Mouse (Mus musculus) layer of hippocampus, adult 11-12 months (tissue): ENCODE measurements at regions not wholly inside any gene's neighbourhood (a gene's known extent, or its start where the extent isn't known, plus 50 kb on each side); places are given as distances from the start of the nearest gene placed in this dataset.
A peak's percentile ranks its signal among the peaks of the same experiment; 100 is the strongest.
"Not testable (repeated sequence)": the region's sequence is repeated elsewhere in the genome, so short reads cannot be mapped to it uniquely, and the experiment has no call there.

Source experiments
- DNase-seq: peaks from one replicate; pipeline ENCODE4 v3.0.0; 2022; ENCODE audit warnings: low spot score

- no peak for DNase-seq
Observed at GRCm38 (mm10) chr2:79022954-79023353, 155.0 kb downstream of the Ube2e3 start.

GRCm38 (mm10) chr2:79025678-79026077 is 157.8 kb downstream of the Ube2e3 start:
- DNase-seq = no peak

GRCm38 (mm10) chr2:79030990-79031389 is 163.1 kb downstream of the Ube2e3 start:
- DNase-seq = no peak

- DNase-seq = no peak
Observed at GRCm38 (mm10) chr2:79036296-79036695, 168.4 kb downstream of the Ube2e3 start.

DNA sequence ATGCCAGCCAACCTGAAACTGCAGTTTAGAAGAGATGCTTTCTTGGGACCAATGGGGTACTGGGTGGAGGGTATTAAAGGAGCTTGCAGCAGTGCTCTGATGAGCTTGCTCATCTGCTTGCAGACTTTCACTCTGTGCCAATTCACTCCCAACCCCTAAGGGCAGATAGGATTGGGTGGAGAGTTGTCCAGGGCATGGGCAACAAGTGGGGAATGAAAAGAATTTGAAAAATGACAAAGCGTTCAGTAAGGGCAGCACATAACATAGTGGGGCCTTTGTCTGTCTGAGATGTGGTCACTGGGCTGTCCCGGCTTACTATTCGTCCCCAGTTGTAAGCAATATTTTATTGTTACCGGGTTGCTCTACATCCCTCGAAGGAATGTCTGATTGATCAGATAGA is 170.7 kb downstream of the Ube2e3 start:
- DNase-seq = no peak

GRCm38 (mm10) chr2:79044804-79045203 is 176.9 kb downstream of the Ube2e3 start:
- not testable (repeated sequence) for DNase-seq

DNA sequence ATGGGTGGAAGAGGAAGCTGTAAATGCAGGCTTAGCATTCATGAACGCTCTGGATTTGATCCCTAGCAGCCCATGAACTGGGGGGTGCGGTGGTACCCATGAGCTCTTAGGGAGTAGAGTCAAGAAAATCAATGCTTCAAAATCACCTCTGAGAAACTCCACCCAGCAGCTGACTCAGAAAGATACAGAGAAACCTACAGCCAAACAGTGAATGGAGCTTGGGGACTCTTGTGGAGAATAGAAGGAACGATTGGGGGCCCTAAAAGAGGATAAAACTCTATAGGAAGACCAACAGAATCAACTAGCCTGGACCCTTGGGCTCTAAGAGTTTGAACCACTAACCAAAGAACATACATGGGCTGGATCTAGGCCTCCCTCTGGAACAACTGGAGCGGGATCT is 177.6 kb downstream of the Ube2e3 start:
- DNase-seq = no peak

GRCm38 (mm10) chr2:79048020-79048419 is 180.1 kb downstream of the Ube2e3 start:
- peak; percentile 20 for DNase-seq

- no peak for DNase-seq
Observed at GRCm38 (mm10) chr2:79048777-79049537, 181.0 kb downstream of the Ube2e3 start.

DNA sequence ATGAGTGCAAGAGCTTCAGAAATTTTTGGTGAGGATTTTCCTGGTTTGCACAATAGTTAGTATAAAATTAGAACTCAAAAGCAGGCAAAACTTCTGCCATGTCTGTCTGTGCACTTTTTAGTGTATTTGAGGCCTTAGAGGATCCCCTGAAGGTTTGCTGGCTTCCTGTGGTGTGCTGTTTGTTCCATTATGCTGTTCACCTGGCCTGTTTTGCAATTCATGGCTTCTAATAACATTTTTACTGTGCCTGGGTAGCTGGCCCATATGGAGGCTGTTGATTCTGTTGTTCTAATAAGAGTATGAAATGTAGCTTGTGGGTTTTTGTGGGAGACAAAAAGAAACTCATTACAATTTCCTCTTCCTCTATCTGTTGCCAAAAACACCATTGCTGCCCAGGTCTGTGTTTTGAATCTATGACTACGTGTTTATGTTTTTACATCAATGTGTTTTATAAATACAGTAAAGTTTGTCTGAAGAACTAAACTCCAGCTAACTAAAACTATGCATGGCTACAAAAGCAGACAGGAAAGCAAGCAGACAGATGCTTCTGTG is 182.6 kb downstream of the Ube2e3 start:
- DNase-seq = no peak

DNA sequence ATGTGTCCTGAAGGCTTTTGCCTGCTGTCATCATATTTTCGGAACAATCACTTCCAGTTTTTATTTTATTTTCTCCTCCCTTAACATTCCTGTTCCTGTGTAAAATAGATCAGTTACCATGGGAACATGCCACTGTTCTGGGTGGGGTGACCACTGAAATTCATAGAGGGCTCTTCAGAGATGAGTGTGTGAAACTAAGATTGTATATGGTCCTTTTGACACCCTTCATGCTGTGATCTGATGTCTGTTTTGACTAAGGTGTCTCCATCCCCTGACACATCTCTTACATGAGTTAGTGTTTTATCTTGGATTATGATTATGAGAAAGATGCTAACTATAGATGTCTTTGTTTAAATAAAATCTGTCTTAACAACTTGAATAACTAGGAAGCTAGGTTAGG is 184.3 kb downstream of the Ube2e3 start:
- DNase-seq = no peak

- DNase-seq = no peak
Observed at GRCm38 (mm10) chr2:79056138-79056537, 188.2 kb downstream of the Ube2e3 start.

GRCm38 (mm10) chr2:79059115-79059943 is 191.4 kb downstream of the Ube2e3 start:
- no peak for DNase-seq

DNA sequence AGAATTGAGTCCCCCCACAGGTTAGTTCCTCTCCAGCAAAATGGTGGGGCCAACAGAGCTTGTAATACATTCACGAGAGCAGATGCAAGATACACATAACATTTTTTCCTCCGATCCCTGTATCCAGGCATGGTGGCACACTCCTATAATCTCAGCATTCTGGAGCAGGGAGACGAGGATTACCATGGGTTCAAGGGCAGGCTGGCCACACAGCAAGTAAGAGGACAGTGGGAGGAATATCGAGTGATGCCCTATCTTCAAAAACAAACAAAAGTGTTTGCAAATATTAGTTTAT is 192.0 kb downstream of the Ube2e3 start:
- no peak for DNase-seq

GRCm38 (mm10) chr2:79060320-79060719 is 192.4 kb downstream of the Ube2e3 start:
- no peak for DNase-seq

GRCm38 (mm10) chr2:79061645-79062044 is 193.6 kb upstream of the Itga4 start:
- peak; percentile 22 for DNase-seq

- no peak for DNase-seq
Observed at GRCm38 (mm10) chr2:79062196-79062636, 193.0 kb upstream of the Itga4 start.

- DNase-seq = no peak
Observed at GRCm38 (mm10) chr2:79063641-79064040, 191.6 kb upstream of the Itga4 start.

- no peak for DNase-seq
Observed at GRCm38 (mm10) chr2:79065321-79065720, 189.9 kb upstream of the Itga4 start.

DNA sequence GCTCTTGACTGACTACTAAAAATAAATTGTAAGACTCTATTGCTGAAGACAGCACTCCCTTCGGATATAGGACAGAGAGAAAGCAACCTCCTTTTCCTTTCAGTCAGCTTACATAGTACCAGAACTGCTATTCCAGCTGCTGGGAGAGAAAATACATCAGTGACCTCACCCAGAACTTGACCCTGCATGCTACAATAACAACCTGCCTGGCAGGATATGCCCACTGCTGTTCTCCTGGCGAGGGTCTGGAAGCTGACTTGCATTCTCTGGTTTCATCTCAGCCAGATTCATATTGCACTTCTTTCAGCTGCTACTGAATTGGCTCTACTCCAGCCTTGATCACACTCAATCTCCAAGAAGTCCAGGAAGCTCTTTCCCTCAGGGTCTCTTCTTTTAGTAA is 179.1 kb upstream of the Itga4 start:
- no peak for DNase-seq

GRCm38 (mm10) chr2:79078836-79079394 is 176.3 kb upstream of the Itga4 start:
- DNase-seq = no peak

DNA sequence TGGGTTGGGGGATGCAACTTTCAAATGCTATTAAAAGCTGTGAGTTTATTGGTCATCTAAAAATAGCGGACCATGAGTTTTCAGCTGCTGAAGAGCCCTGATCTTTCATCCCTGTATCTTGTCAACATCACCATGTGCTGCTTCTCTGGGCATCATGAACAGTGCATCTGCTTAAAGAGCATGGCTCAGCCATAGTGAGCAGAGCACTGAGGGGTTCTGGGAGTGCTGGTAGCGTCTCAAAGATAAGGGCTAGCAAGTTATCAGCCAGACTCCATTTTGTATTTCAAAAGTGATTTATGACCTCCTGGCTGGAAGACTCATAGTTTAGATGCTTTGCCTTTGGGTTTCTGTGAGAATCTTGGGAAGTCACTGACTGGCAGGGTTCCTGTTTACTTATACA is 173.5 kb upstream of the Itga4 start:
- no peak for DNase-seq

DNA sequence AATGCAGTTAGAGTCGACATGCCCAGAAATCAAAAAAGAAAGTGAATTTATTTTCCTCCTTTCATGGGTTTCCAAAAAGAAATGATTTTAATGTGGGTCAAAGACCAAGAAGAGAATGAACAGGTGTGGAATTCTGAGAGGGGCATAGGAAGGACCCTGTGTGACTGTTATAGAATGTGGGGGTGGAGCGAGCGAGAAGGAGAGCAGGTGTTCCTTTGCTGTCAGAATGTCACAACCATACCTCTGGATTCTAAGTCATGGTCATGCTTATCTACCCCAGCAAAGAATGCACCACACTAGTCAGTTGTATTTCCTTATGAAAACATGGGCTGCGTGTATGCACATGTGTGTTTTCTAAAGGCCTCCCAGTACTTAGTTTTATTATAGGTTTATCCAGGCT is 168.9 kb upstream of the Itga4 start:
- DNase-seq = no peak
